Mouse (Mus musculus): Measurements from ENCODE around the gene Icos.

The Icos gene

DNA sequence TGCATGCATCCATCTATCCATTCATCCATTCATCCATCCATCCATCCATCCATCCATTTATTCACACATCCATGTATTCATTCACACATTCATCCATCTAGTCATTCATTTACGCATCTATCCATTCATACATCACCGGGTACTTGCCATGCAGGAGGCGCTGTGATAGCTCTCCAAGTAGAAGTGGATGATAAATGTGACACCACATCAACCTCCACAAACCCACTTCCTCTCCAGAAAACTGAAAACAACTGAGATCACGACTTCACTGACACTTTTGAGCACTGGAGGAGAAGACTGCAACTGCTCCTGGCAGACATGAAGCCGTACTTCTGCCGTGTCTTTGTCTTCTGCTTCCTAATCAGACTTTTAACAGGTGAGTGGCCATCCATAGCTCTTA lies at the start of gene Icos:
Icos (plus strand) TSS at position 287 of the 400 bp plus-strand sequence.
- DNase-seq, result no peak

DNA sequence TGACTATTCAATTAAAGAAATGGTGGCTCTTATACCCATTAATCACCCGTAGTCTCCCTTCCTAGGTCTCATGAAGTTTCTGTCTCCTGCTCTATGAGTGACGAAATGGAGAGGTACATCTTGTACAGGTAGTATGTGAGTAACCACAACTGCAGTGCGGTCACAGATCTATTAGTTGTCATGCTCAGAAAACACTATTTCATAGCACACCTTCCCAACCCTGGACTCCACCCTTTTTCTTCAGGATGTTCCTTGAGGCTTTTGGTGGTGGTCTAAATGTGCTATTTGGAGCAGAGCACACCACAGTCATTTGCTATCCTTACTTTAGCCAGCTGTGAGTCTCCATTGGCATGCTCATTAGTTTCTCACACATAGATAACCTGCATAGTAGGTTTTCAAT lies 48.7 kb upstream of the Icos start:
- no peak for DNase-seq

DNA sequence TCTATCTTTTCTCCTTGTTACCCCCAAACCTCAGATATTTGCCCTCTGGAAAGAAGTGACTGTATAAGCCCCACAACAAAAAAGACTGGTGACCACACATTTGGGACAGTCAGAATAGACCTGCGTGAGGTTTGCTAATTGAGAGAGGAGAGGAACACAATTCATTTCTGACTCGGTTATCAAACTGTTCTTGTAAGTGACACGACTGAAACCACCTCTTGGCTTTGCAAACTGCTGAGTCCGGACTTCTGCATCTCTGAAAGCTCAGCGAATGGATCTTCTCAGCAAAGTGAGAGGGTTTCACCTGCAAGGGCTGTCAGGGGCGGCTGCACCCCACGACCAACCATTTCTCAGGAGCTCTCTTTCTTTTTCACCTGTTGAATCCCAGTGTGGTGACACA lies 47.3 kb upstream of the Icos start:
- DNase-seq, result no peak

DNA sequence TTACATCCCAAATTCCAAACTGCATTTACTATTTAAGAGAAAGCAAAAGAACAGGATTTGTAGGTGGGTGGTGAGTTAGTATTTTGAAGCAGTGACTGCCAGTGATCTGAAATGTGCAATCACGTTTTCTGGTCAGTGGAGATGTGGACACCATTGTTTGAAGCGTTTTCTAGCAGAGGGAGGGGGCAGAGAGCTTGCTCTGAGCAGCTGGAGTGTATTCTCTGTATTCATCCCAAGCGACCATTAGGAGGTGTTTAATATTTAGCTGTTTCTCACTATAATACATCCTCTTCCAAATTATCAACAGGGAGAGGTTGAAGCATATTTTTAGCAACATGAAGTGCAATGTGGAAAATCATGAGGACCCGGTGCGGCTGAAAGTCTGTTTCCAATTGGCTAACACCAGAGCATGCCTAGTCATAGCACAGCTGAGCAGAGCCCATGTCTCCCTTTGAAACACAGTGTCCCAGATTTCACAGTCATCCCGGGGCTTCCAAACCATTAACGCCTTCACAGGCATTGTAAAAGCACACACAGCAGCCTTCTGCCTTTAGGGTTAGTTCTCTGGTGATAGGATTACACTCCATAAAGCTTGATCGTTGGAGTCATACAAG lies 41.7 kb upstream of the Icos start:
- DNase-seq, result no peak

DNA sequence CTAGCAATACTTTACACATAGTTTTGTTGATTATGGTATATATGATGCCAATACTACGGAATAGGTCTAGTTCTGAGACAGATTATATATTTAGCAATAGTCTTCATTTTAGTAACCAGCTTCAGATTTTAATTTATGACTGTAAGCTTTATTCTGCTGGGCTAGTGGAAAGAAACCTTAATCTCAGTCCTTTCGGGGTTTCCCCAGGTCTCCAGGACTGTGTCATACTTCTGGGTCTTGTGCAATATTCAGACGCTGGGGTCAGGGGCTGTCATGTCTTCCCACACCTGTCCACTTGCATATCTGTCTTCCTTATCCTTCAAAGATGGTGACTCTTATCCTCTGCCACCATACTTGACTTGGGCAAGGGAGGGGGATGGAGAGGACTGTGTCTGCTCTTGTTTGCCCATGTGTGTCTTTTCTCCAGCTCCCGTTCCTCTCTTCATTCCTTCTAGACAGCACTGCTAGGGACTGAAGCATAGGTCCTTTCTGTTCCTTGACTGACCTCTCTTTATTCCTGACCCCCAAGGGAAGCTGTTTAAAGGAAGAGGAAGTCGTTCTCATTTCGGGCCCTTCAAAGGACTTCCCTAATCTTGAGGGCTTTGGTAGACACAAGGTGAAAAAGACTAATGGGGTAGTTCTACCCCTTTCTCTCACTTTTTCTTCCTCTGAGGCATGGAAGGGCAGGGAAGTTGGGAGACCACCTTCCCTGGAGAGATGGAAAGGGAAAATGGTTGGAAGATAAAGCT lies 40.6 kb upstream of the Icos start:
- DNase-seq, result no peak

- no peak for DNase-seq
Measured at GRCm38 (mm10) chr1:60938256-60938655, 39.5 kb upstream of the Icos start.

GRCm38 (mm10) chr1:60938974-60939373 lies 38.8 kb upstream of the Icos start:
- no peak for DNase-seq

DNA sequence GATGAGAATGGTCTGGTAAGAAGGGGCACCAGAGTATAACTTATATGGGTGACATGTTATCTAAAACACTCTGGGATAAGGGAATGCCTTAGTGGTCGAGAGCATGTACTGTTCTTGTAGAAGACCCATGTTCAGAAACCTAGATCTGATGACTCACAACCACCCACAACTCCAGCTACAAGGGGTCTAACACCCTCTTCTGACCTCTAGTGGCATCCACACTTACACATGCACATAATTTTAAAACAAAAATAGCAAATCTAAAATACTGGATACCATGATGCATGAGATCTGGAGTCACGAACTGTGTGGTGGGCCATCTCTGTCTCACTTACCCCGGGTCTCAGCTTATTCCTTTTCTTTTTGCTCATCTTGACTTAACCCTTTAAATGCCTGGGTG lies 37.7 kb upstream of the Icos start:
- no peak for DNase-seq

- no peak for DNase-seq
Measured at GRCm38 (mm10) chr1:60940620-60941019, 37.1 kb upstream of the Icos start.

GRCm38 (mm10) chr1:60941056-60942048 lies 36.4 kb upstream of the Icos start:
- no peak for DNase-seq

- no peak for DNase-seq
Measured at GRCm38 (mm10) chr1:60942921-60943320, 34.8 kb upstream of the Icos start.

GRCm38 (mm10) chr1:60945633-60946401 lies 31.9 kb upstream of the Icos start:
- no peak for DNase-seq

GRCm38 (mm10) chr1:60948112-60948511 lies 29.6 kb upstream of the Icos start:
- DNase-seq, result no peak

DNA sequence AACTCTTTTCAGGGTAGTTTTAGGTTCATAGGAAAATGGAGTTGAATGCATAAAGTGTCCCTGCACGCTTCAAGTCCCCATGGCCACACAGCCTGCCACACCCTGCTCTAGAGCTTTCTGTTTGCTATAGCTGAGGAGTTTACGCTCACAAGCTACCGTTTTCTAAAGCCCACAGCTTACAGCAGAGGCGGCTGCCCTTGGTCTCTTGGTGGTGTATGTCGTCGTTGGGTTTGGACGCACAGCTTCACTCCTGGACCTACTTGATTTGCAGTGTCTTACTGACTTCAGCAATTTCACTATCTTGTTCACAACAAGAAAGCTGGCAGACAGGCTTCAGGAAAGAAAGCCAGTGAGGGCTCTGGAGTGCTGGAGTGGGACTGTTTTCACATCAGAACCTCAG lies 24.8 kb upstream of the Icos start:
- no peak for DNase-seq

DNA sequence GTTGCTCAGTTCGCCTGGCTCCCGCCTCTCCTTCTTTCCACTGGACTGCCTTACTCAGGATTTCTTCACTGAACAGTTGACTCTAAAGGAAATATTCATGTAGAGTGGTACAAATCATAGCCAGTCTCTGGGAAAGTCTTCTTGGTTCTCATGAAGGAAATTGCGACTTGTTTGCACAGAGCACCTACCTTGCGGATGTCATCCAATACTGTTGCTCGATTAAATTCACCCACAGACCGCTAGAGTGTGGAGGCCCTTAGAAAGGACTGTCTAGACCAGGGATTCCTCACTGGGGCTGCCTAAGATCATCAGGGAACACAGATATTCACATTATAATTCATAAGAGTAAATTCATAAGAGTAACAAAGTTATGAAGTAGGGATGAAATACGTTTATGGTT lies 24.0 kb upstream of the Icos start:
- DNase-seq, result no peak

- DNase-seq, result no peak
Measured at GRCm38 (mm10) chr1:60954759-60955158, 23.0 kb upstream of the Icos start.

DNA sequence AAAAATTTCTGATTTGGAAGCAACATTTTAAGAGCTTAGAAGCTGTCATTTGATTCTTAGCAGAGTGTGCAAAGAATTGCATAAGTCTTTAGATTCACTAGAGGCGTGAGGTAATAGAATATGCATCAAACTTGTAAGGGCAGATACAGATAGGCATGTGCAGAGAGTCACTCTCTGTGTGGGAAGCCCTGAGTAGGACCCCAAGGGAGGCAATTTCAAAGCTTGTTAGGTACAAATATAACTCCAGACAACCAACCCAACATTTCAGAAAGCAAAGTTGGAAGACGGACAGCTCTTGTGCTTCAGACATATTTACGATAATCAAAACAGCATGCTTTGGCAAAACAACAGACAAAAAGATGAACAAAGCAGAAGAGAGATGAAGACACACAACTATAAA lies 22.5 kb upstream of the Icos start:
- DNase-seq, result no peak

DNA sequence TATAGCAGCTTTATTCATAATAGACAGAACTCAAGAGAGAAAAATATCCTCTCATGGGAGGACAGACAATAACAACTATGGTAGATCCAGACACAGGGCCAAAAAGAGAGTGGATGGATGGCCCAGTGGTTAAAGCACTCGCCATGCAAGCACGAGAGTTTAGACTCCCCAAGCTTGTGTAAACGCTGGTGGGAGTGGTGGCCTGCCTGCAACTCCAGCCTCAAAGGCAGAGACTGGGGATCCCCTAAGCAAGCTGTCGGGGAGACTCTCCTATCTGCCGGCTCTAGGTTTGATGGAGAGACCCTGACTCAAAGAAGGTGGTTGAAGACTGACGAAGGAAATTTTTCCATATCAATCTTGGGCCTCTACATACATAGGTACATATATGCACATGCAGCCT lies 21.5 kb upstream of the Icos start:
- no peak for DNase-seq

GRCm38 (mm10) chr1:60958287-60958686 lies 19.4 kb upstream of the Icos start:
- DNase-seq, result no peak

- DNase-seq, result no peak
Measured at GRCm38 (mm10) chr1:60959246-60959645, 18.5 kb upstream of the Icos start.

- no peak for DNase-seq
Measured at GRCm38 (mm10) chr1:60960451-60960850, 17.3 kb upstream of the Icos start.

DNA sequence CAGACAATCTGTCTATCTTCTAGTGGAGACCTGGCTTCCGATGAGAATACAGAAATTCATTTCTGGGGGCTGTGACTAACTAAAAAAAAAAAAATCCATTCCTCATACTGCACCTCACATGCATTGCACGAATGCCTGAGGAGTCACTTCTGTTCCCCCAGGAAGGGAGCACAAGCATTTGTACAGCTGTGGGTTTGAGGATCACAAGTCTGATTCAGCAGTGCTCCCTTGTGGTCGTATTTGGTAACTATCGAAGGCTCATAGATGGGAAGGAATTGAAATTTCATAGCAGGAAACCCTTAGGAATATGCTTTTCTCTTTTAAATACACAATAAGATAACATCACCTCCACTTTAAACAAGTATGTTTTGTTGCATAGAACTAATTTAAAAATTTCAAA lies 16.6 kb upstream of the Icos start:
- peak; percentile 4 for DNase-seq

GRCm38 (mm10) chr1:60962095-60962494 lies 15.6 kb upstream of the Icos start:
- DNase-seq, result no peak
